Mouse (Mus musculus) megakaryocyte, embryonic 14.5 days (primary cell): ENCODE measurements around the gene Gm45521.

Source experiments
- FLI1 ChIP-seq: IDR thresholded peaks from 2 replicates; pipeline ENCODE4 v1.6.1; 2012; ENCODE audit warnings: low read length, inconsistent platforms, mixed read lengths
- GATA1 ChIP-seq: IDR thresholded peaks from 3 replicates; pipeline ENCODE4 v1.6.1; 2012; ENCODE audit warnings: mixed read lengths, low read length, inconsistent platforms, borderline replicate concordance

DNA sequence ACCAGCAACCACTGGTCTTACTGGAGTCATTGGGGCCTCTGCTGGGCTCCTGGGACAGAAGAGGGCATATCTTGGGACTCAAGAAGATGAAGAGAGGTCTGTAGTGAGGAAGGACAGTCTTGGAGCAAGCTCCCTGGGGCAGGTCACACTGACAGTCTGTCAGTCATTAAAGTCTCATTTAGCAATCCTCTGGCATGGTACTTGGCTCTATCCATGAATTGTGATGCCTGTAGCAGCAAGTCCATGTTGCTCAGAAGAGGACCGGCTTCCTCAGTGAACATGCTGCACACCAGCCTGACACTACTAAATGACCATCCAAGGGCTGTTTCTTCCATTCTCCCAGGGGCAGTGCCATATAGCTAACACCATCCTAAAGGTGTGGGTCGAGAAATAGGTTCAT lies 5.5 kb downstream of the Gm45521 start:
- TF ChIP-seq GATA1 = no peak
- TF ChIP-seq FLI1 = no peak
